Mouse (Mus musculus): Measurements from ENCODE around the gene Dusp27. TPM values are rescaled to one million over a fixed set of nuclear protein-coding genes. Genes with fewer than 3 reads are reported as not detected.

Gene Dusp27
- polyA plus RNA-seq, 1 experiment from 2014 or later: 4.1 TPM

DNA sequence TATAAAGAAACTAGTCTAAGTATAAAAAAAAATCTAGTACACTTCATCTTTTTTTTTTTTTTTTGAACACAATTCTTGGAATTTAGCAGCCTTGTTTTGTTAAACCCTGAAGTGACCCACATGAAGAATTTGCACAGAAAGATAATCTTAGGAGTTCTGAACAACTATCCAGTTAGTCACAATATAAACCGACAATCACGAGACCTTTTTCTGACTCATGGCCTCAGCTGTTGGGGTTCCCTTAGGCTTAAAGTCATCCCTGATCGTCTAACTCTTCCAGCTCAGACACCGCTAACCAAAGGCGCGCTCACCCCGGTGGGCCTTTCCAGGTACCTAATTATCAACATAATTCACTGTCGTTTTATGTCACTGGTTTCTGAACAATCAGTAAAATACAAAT, 4.0 kb downstream of the Dusp27 start:
- Histone ChIP-seq H3K4me2 (replicated peaks) (no peak overlapping the region), H3K9me3 (no peaks in the 10 kb centered on the region), H3K36me3 (no peaks in the 10 kb centered on the region), H3K27ac (no peak overlapping the region), H3K4me3 (no peak overlapping the region), H3K4me1 (peaks cover 18% of the 10 kb centered on the region), H3K9ac (no peak overlapping the region), H3K27me3 (no peaks in the 10 kb centered on the region)
- 82% methylated on average over 8 of the region's 8 CpGs for WGBS
- ATAC-seq (ENCODE audit: insufficient number of reproducible peaks, insufficient read depth, low FRiP score, low TSS enrichment): no peak

DNA sequence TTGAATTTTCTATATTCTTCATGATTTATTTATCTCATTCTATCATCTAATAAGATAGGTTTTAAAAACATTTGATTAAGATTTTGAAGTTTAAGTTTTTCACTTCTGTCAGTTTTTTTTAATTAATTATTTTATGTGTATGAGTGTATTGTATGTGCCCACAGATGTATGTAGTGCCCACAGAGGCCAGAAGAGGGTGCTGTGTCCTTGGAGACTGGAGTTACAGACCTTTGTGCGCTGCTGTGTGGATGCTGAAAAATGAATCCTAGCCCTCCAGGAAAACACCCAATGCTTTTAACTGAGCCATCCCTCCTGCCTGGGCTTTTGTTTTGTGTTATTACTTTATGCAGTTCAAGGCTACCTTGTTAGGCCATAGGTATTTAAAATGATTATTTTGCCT, 4.7 kb downstream of the Dusp27 start:
- Histone ChIP-seq H3K27me3 (no peaks in the 10 kb centered on the region), H3K27ac (no peak overlapping the region), H3K4me3 (no peak overlapping the region), H3K9ac (no peak overlapping the region), H3K36me3 (no peaks in the 10 kb centered on the region), H3K9me3 (no peaks in the 10 kb centered on the region), H3K4me1 (peaks cover 13% of the 10 kb centered on the region), H3K4me2 (replicated peaks) (no peak overlapping the region)
- ATAC-seq (ENCODE audit: insufficient number of reproducible peaks, insufficient read depth, low FRiP score, low TSS enrichment): no peak
- 97% methylated on average over 1 of the region's 1 CpGs for WGBS

DNA sequence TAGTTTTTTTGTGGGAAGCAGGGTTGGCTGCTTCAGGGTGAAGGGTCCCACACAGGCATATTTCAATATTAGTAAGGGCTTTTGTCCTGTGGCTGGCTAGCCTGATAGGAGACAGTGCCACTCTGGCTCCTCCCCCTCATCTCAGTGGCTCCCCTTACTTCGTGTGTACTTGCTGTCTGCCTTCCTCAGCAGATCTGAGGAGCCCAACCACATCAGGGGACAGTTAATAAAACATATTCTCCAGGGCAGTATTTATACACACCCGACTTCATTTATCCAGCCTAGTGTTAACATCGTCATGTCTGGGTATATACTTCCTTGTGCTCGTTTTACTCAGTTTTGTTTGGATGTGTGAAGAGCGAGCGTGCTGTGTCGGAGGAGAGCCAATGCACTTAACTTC, 5.6 kb downstream of the Dusp27 start:
- Histone ChIP-seq H3K27me3 (no peaks in the 10 kb centered on the region), H3K4me3 (no peak overlapping the region), H3K36me3 (no peaks in the 10 kb centered on the region), H3K9ac (no peak overlapping the region), H3K4me2 (replicated peaks) (no peak overlapping the region), H3K9me3 (no peaks in the 10 kb centered on the region), H3K27ac (no peak overlapping the region), H3K4me1 (peaks cover 4% of the 10 kb centered on the region; the same call in 1 of the 2 replicates)
- WGBS: 78% methylated on average over 7 of the region's 7 CpGs
- no peak for ATAC-seq (ENCODE audit: insufficient number of reproducible peaks, insufficient read depth, low FRiP score, low TSS enrichment)

GRCm38 (mm10) chr1:166117866-166118639, 9.7 kb downstream of the Dusp27 start:
- no peaks in the 10 kb centered on the region for H3K4me1 ChIP-seq
- H3K4me2 ChIP-seq (replicated peaks): no peak overlapping the region
- 0 out of 2 replicates have a peak, but pooled peaks have one; percentile 22 for ATAC-seq (ENCODE audit: insufficient number of reproducible peaks, insufficient read depth, low FRiP score, low TSS enrichment)
- 51% methylated on average over 13 of the region's 13 CpGs for WGBS
- no peaks in the 10 kb centered on the region for H3K9me3 ChIP-seq
- no peak overlapping the region for H3K4me3 ChIP-seq
- H3K36me3 ChIP-seq: no peaks in the 10 kb centered on the region
- no peak overlapping the region for H3K27ac ChIP-seq
- no peak overlapping the region for H3K9ac ChIP-seq
- H3K27me3 ChIP-seq: no peaks in the 10 kb centered on the region

GRCm38 (mm10) chr1:166115719-166116118, 12.0 kb downstream of the Dusp27 start:
- Histone ChIP-seq H3K27me3 (no peaks in the 10 kb centered on the region), H3K4me2 (replicated peaks) (no peak overlapping the region), H3K9ac (no peak overlapping the region), H3K36me3 (no peaks in the 10 kb centered on the region), H3K4me1 (no peaks in the 10 kb centered on the region), H3K27ac (no peak overlapping the region), H3K4me3 (no peak overlapping the region), H3K9me3 (no peaks in the 10 kb centered on the region)
- WGBS: 91% methylated on average over 4 of the region's 4 CpGs
- ATAC-seq (ENCODE audit: insufficient number of reproducible peaks, insufficient read depth, low FRiP score, low TSS enrichment): no peak

GRCm38 (mm10) chr1:166114986-166115385, 12.7 kb downstream of the Dusp27 start:
- ATAC-seq (ENCODE audit: insufficient number of reproducible peaks, insufficient read depth, low FRiP score, low TSS enrichment): no peak
- no peak overlapping the region for H3K9ac ChIP-seq
- no peaks in the 10 kb centered on the region for H3K27me3 ChIP-seq
- no peaks in the 10 kb centered on the region for H3K36me3 ChIP-seq
- H3K9me3 ChIP-seq: no peaks in the 10 kb centered on the region
- no peak overlapping the region for H3K27ac ChIP-seq
- no peaks in the 10 kb centered on the region for H3K4me1 ChIP-seq
- no peak overlapping the region for H3K4me2 ChIP-seq (replicated peaks)
- H3K4me3 ChIP-seq: no peak overlapping the region
- WGBS: 87% methylated on average over 3 of the region's 3 CpGs

DNA sequence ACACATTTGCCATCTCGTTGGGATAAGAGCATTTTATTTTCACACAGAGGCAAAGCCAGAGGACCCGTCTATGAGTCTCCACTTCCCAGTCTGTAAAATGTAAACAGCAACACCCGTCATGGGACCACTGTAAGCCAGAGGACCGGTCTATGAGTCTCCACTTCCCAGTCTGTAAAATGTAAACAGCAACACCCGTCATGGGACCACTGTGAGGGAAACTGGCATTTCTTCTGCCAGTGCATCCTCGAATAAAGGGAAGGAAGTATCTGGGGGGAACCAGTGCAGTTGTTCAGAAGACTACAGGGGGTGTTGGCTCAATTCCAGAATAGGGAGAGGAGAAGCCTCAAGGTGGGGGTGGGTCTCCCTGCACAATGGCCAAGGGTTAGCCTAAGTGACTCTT, 22.3 kb downstream of the Dusp27 start:
- no peaks in the 10 kb centered on the region for H3K4me1 ChIP-seq
- H3K4me2 ChIP-seq (replicated peaks): no peak overlapping the region
- H3K4me3 ChIP-seq: no peak overlapping the region
- no peak overlapping the region for H3K27ac ChIP-seq
- no peak for ATAC-seq (ENCODE audit: insufficient number of reproducible peaks, insufficient read depth, low FRiP score, low TSS enrichment)
- no peaks in the 10 kb centered on the region for H3K9me3 ChIP-seq
- no peak overlapping the region for H3K9ac ChIP-seq
- no peaks in the 10 kb centered on the region for H3K36me3 ChIP-seq
- WGBS: 74% methylated on average over 6 of the region's 6 CpGs
- no peaks in the 10 kb centered on the region for H3K27me3 ChIP-seq

- no peak for ATAC-seq (ENCODE audit: insufficient number of reproducible peaks, insufficient read depth, low FRiP score, low TSS enrichment)
- H3K9me3 ChIP-seq: no peaks in the 10 kb centered on the region
- no peak overlapping the region for H3K27ac ChIP-seq
- WGBS: 87% methylated on average over 3 of the region's 3 CpGs
- H3K27me3 ChIP-seq: no peaks in the 10 kb centered on the region
- H3K4me3 ChIP-seq: no peak overlapping the region
- no peak overlapping the region for H3K9ac ChIP-seq
- H3K4me2 ChIP-seq (replicated peaks): no peak overlapping the region
- no peaks in the 10 kb centered on the region for H3K36me3 ChIP-seq
- H3K4me1 ChIP-seq: no peaks in the 10 kb centered on the region
Measured at GRCm38 (mm10) chr1:166104858-166105257, 22.9 kb downstream of the Dusp27 start.

- Histone ChIP-seq H3K27ac (no peak overlapping the region), H3K9me3 (no peaks in the 10 kb centered on the region), H3K9ac (no peak overlapping the region), H3K4me2 (replicated peaks) (no peak overlapping the region), H3K36me3 (no peaks in the 10 kb centered on the region; the same call in 1 of the 2 replicates), H3K27me3 (no peaks in the 10 kb centered on the region), H3K4me3 (no peak overlapping the region), H3K4me1 (no peaks in the 10 kb centered on the region)
- 58% methylated on average over 11 of the region's 11 CpGs for WGBS
- ATAC-seq (ENCODE audit: insufficient number of reproducible peaks, insufficient read depth, low FRiP score, low TSS enrichment): no peak
Measured at GRCm38 (mm10) chr1:166102920-166103608, 24.7 kb downstream of the Dusp27 start.

DNA sequence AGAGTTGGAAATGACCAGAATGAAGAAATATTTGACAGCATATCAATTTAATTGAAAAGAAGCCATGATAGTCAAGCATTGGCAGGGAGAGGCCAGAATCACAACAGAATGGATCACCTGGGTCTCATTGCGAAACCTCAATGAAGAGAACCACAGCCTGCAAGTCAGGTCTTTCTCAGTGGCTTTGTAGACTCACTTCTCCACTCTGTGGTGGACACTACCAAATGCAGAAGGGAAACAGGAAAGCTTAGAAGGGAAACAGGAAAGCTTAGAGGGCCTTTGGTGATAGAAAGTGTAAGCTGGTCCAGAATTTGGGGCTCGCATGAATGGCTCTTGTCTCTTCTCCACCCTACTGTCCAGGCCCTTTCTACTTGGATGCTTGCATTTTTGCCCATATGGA, 29.6 kb downstream of the Dusp27 start:
- H3K4me1 ChIP-seq: no peaks in the 10 kb centered on the region
- H3K4me2 ChIP-seq (replicated peaks): no peak overlapping the region
- WGBS: 98% methylated on average over 2 of the region's 2 CpGs
- H3K9me3 ChIP-seq: no peaks in the 10 kb centered on the region
- H3K27me3 ChIP-seq: no peaks in the 10 kb centered on the region
- no peak overlapping the region for H3K27ac ChIP-seq
- no peak for ATAC-seq (ENCODE audit: insufficient number of reproducible peaks, insufficient read depth, low FRiP score, low TSS enrichment)
- no peak overlapping the region for H3K9ac ChIP-seq
- H3K4me3 ChIP-seq: no peak overlapping the region
- no peaks in the 10 kb centered on the region; the same call in 1 of the 2 replicates for H3K36me3 ChIP-seq

DNA sequence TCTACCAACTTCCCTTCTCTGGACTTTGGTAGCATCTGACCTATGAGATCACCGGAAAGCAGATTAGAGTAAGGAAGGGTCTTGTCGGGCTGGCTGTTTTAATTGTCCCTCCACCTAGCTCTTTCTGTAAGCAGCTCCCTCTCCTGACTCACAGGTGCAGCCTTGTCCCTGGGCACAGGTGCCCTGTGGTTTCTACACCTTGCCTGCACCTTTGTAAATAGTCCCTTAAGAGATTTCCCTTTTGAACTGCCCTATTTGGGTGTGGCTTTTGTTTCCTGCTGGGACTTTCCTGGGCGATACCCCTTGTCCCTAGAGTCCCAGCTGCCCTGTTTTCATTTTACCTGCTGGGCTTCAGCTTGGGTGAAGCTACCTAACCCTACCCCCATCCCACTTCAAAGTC, 33.3 kb downstream of the Dusp27 start:
- no peak overlapping the region for H3K9ac ChIP-seq
- ATAC-seq (ENCODE audit: insufficient number of reproducible peaks, insufficient read depth, low FRiP score, low TSS enrichment): no peak

DNA sequence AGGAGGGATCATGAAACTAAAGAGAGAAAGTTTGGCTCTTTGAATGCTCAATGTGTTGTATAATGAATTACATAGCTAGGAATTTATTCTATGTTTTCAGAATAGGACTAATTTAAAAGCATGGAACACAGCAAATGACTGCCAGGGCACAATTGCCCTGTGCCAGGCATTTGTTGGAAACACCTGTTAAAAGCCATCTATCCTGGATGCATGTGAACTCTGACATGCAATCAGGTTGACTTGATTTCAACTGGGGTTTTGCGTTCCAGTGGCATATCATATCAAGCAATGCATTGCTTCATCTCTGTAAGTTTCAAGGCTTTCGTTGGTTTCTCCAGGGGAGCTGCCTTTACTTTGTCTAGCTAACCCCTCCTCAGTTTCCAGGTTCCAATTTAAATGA, 37.4 kb downstream of the Dusp27 start:
- H3K27me3 ChIP-seq: no peaks in the 10 kb centered on the region
- H3K9ac ChIP-seq: no peak overlapping the region
- no peaks in the 10 kb centered on the region for H3K9me3 ChIP-seq
- 83% methylated on average over 2 of the region's 2 CpGs for WGBS
- H3K4me2 ChIP-seq (replicated peaks): no peak overlapping the region
- no peak for ATAC-seq (ENCODE audit: insufficient number of reproducible peaks, insufficient read depth, low FRiP score, low TSS enrichment)
- H3K36me3 ChIP-seq: no peaks in the 10 kb centered on the region
- 0 out of 2 replicates have a peak, but pooled peaks cover 11% of the 10 kb centered on the region for H3K4me1 ChIP-seq
- H3K4me3 ChIP-seq: no peak overlapping the region
- no peak overlapping the region for H3K27ac ChIP-seq

More for the DNA sequence above, 33.3 kb downstream of the Dusp27 start:
- Histone ChIP-seq H3K4me2 (replicated peaks) (no peak overlapping the region), H3K27me3 (no peaks in the 10 kb centered on the region), H3K4me1 (0 out of 2 replicates have a peak, but pooled peaks cover 5% of the 10 kb centered on the region), H3K4me3 (no peak overlapping the region), H3K9me3 (no peaks in the 10 kb centered on the region), H3K27ac (no peak overlapping the region), H3K36me3 (no peaks in the 10 kb centered on the region; the same call in 1 of the 2 replicates)
- 83% methylated on average over 3 of the region's 3 CpGs for WGBS
